Mouse (Mus musculus): ENCODE data around the gene Lbx2.

DNA sequence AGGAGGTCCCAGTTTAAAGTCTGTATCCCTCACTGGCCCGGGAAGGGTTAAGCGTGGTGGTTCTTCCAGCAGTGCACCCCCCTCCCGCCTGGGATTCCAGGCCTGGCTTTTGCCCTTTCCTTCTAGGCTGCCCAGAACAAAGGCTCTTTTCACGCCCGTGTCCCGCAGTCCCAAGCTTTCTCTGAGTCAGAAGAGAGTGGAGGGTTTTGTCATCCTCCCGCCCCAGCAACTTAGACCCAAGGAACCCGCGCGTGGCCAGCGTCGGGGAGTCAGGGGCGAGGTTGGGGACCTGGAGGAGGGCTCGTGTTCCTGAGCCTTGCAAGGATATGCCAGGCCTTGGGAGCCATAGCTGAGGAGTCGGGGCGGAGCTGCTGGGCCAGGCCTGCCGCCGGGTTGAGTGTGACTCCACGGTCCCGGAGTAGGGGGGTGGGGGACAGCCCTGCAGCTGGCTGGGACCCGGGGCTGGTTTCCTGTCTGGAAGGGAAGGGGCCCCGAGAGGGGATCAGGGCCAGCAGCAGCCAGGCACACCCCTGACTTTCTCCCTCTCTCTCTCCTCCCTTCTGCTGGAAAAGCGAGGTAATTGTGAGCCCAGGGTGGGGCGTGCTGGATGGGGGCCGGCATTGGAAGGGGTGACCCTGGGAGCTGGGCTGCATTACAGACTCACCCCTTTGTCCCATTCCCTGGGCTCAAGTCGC, 50.9 kb downstream of the Lbx2 start:
- TF ChIP-seq CTCF (conservative IDR thresholded peaks at IDR 0.05; ENCODE audit: insufficient read depth, insufficient read length, low read depth, low read length) (no peak), POLR2A (IDR thresholded peaks at IDR 0.05; ENCODE audit: low read depth, low read length) (no peak)
